Mouse (Mus musculus): Measurements from ENCODE around the gene Fam163a. TPM values are rescaled to one million over a fixed set of nuclear protein-coding genes. Genes with fewer than 3 reads are reported as not detected.

Gene Fam163a
- total and polyA plus RNA-seq, 3 experiments, result 0.11 TPM; not detected in 2

GRCm38 (mm10) chr1:156028340-156028975 lies 176.4 kb downstream of the Fam163a start:
- H3K27me3 ChIP-seq (ENCODE audit: insufficient read depth, low read length), result no peaks in the 10 kb centered on the region
- peaks cover 6% of the 10 kb centered on the region for H3K4me1 ChIP-seq (ENCODE audit: insufficient read depth, low read depth, low read length)
- H3K4me3 ChIP-seq (ENCODE audit: low read depth, low read length), result no peak overlapping the region
- no peak for TF ChIP-seq TAL1 (conservative IDR thresholded peaks at IDR 0.05; ENCODE audit: low read depth, low read length)
- no peak for TF ChIP-seq GATA2 (IDR thresholded peaks at IDR 0.05; ENCODE audit: borderline replicate concordance, low read depth, low read length)
- peaks cover 88% of the 10 kb centered on the region for H3K36me3 ChIP-seq (replicated peaks)
- H3K9me3 ChIP-seq (replicated peaks), result no peaks in the 10 kb centered on the region
- no peak for ATAC-seq (ENCODE audit: extremely low read depth, insufficient number of reproducible peaks, low FRiP score, poor library complexity, severe bottlenecking)
- no peak for DNase-seq (ENCODE audit: low spot score)

- Histone ChIP-seq H3K9me3 (replicated peaks) (no peaks in the 10 kb centered on the region), H3K36me3 (replicated peaks) (peaks cover 85% of the 10 kb centered on the region), H3K4me1 (ENCODE audit: insufficient read depth, low read depth, low read length) (peaks cover 5% of the 10 kb centered on the region), H3K4me3 (ENCODE audit: low read depth, low read length) (no peak overlapping the region), H3K27me3 (ENCODE audit: insufficient read depth, low read length) (no peaks in the 10 kb centered on the region)
- DNase-seq (ENCODE audit: low spot score) (no peak), ATAC-seq (ENCODE audit: extremely low read depth, insufficient number of reproducible peaks, low FRiP score, poor library complexity, severe bottlenecking) (no peak)
- TF ChIP-seq POLR2AphosphoS5 (IDR thresholded peaks at IDR 0.05; ENCODE audit: insufficient replicate concordance, low read depth, low read length) (no peak), GATA1 (IDR thresholded peaks at IDR 0.05; ENCODE audit: borderline replicate concordance, low read length) (no peak), GATA2 (IDR thresholded peaks at IDR 0.05; ENCODE audit: borderline replicate concordance, low read depth, low read length) (no peak), CTCF (IDR thresholded peaks at IDR 0.05; ENCODE audit: low read depth, low read length) (no peak), TAL1 (conservative IDR thresholded peaks at IDR 0.05; ENCODE audit: low read depth, low read length) (no peak)
Observed at GRCm38 (mm10) chr1:156027849-156028248, 177.0 kb downstream of the Fam163a start.

Other genes starting within 250 kb of the Fam163a start
- gene Cep350, start 231.8 kb downstream of the Fam163a start, total RNA-seq (2014; fragmentation: Nextera tagmentation), result 82.8 and 98.2 TPM in 2 replicates
- 35.5 and 41.6 TPM in 2 replicates for gene Cep350, start 231.8 kb downstream of the Fam163a start, total RNA-seq (2017)
- gene Cep350, start 231.8 kb downstream of the Fam163a start, polyA plus RNA-seq (2012), result 2.3 and 3.3 TPM in 2 replicates
- gene Tor1aip2, start 169.6 kb downstream of the Fam163a start, total RNA-seq (2014; fragmentation: Nextera tagmentation), result 171 and 207 TPM in 2 replicates
- 102 and 115 TPM in 2 replicates for gene Tor1aip2, start 169.6 kb downstream of the Fam163a start, total RNA-seq (2017)
- 9.6 and 17.5 TPM in 2 replicates for gene Tor1aip2, start 169.6 kb downstream of the Fam163a start, polyA plus RNA-seq (2012)
- gene Tor1aip1, start 168.5 kb downstream of the Fam163a start, total RNA-seq (2014; fragmentation: Nextera tagmentation), result 53.2 and 65.4 TPM in 2 replicates
- 15.5 and 18.8 TPM in 2 replicates for gene Tor1aip1, start 168.5 kb downstream of the Fam163a start, total RNA-seq (2017)
- gene Tor1aip1, start 168.5 kb downstream of the Fam163a start, polyA plus RNA-seq (2012), result 25.8 and 32.0 TPM in 2 replicates
- 6.0 and 6.1 TPM in 2 replicates for gene Tdrd5, start 98.6 kb upstream of the Fam163a start, total RNA-seq (2014; fragmentation: Nextera tagmentation)
- gene Tdrd5, start 98.6 kb upstream of the Fam163a start, total RNA-seq (2017), result 0.55 and 0.58 TPM in 2 replicates
- gene Tdrd5, start 98.6 kb upstream of the Fam163a start, polyA plus RNA-seq (2012), result 0.09 TPM in 2 replicates
- gene Nphs2, start 105.7 kb upstream of the Fam163a start, total RNA-seq (2014; fragmentation: Nextera tagmentation), result not detected in 2 replicates
- gene Nphs2, start 105.7 kb upstream of the Fam163a start, total RNA-seq (2017), result 0.12 TPM in 1 of 2 replicates, not detected in the other
- not detected in 2 replicates for gene Nphs2, start 105.7 kb upstream of the Fam163a start, polyA plus RNA-seq (2012)
- 425 and 455 TPM in 2 replicates for gene Gm2000, start 161.0 kb upstream of the Fam163a start, total RNA-seq (2014; fragmentation: Nextera tagmentation)
- 3,171 and 3,208 TPM in 2 replicates for gene Gm2000, start 161.0 kb upstream of the Fam163a start, total RNA-seq (2017)
- 751 and 1,611 TPM in 2 replicates for gene Gm2000, start 161.0 kb upstream of the Fam163a start, polyA plus RNA-seq (2012)
- 1.5 and 6.7 TPM in 2 replicates for gene Axdnd1, start 216.1 kb upstream of the Fam163a start, total RNA-seq (2014; fragmentation: Nextera tagmentation)
- gene Axdnd1, start 216.1 kb upstream of the Fam163a start, total RNA-seq (2017), result 0.46 and 1.4 TPM in 2 replicates
- not detected in 2 replicates for gene Axdnd1, start 216.1 kb upstream of the Fam163a start, polyA plus RNA-seq (2012)